Mouse (Mus musculus) megakaryocyte, embryonic 14.5 days (primary cell): Measurements from ENCODE around the gene Creb3l4. TPM values are rescaled to one million over a fixed set of nuclear protein-coding genes. Genes with fewer than 3 reads are reported as not detected.

Experiments
- H3K27me3 ChIP-seq: replicated peaks from 2 replicates; pipeline ENCODE3; 2012; ENCODE audit warnings: inconsistent platforms
- H3K36me3 ChIP-seq: replicated peaks from 2 replicates; pipeline ENCODE3; 2012; ENCODE audit warnings: low read length, inconsistent platforms, mixed read lengths
- H3K4me1 ChIP-seq: 2 replicates; pipeline ENCODE4 v1.6.1; 2012; ENCODE audit warnings: inconsistent platforms
- H3K4me3 ChIP-seq: replicated peaks from 2 replicates; pipeline ENCODE3; 2012; ENCODE audit warnings: moderate library complexity, mild to moderate bottlenecking, inconsistent platforms
- H3K9me3 ChIP-seq: 2 replicates; pipeline ENCODE4 v1.6.1; 2012; ENCODE audit warnings: inconsistent platforms
- FLI1 ChIP-seq: IDR thresholded peaks from 2 replicates; pipeline ENCODE4 v1.6.1; 2012; ENCODE audit warnings: low read length, inconsistent platforms, mixed read lengths
- GATA1 ChIP-seq: IDR thresholded peaks from 3 replicates; pipeline ENCODE4 v1.6.1; 2012; ENCODE audit warnings: mixed read lengths, low read length, inconsistent platforms, borderline replicate concordance
- polyA plus RNA-seq: library from polyadenylated mRNA; stranded (reverse); fragments of >175 nt; gene quantifications from 2 replicates; pipeline ENCODE4 v1.2.3, GENCODE M21; 2012; ENCODE audit warnings: low replicate concordance; ENCODE audit not compliant: insufficient read depth

The Creb3l4 gene
- polyA plus RNA-seq, 1 experiment: 0.07 TPM

- H3K36me3 ChIP-seq: peaks cover 35% of the 10 kb centered on the region
- no peaks in the 10 kb centered on the region for H3K9me3 ChIP-seq
- no peak overlapping the region for H3K4me3 ChIP-seq
- H3K4me1 ChIP-seq: peaks cover 41% of the 10 kb centered on the region
- no peaks in the 10 kb centered on the region for H3K27me3 ChIP-seq
- no peak for TF ChIP-seq GATA1
- TF ChIP-seq FLI1: no peak
Observed at GRCm38 (mm10) chr3:90224331-90224730, 19.0 kb downstream of the Creb3l4 start.

GRCm38 (mm10) chr3:90222941-90223340 lies 20.4 kb downstream of the Creb3l4 start:
- TF ChIP-seq FLI1 (no peak), GATA1 (no peak)
- peaks cover 47% of the 10 kb centered on the region for H3K4me1 ChIP-seq
- no peaks in the 10 kb centered on the region for H3K9me3 ChIP-seq
- peak overlapping the region; percentile 72 for H3K4me3 ChIP-seq
- H3K27me3 ChIP-seq: no peaks in the 10 kb centered on the region
- H3K36me3 ChIP-seq: peaks cover 35% of the 10 kb centered on the region

- Histone ChIP-seq H3K4me1 (peaks cover 50% of the 10 kb centered on the region), H3K9me3 (no peaks in the 10 kb centered on the region), H3K4me3 (peak overlapping the region; percentile 67), H3K27me3 (no peaks in the 10 kb centered on the region), H3K36me3 (peaks cover 35% of the 10 kb centered on the region)
- no peak for TF ChIP-seq GATA1
- no peak for TF ChIP-seq FLI1
Observed at GRCm38 (mm10) chr3:90222455-90222854, 20.9 kb downstream of the Creb3l4 start.

- Histone ChIP-seq H3K27me3 (no peaks in the 10 kb centered on the region), H3K4me3 (peak overlapping the region; percentile 93), H3K36me3 (peaks cover 35% of the 10 kb centered on the region)
Observed at GRCm38 (mm10) chr3:90221123-90221522, 22.2 kb downstream of the Creb3l4 start.

GRCm38 (mm10) chr3:90220531-90220951 lies 22.8 kb downstream of the Creb3l4 start:
- TF ChIP-seq GATA1: no peak
- no peak for TF ChIP-seq FLI1
- Histone ChIP-seq H3K36me3 (peaks cover 29% of the 10 kb centered on the region), H3K4me1 (peaks cover 62% of the 10 kb centered on the region), H3K9me3 (no peaks in the 10 kb centered on the region), H3K4me3 (peak overlapping the region; percentile 93), H3K27me3 (no peaks in the 10 kb centered on the region)

More at GRCm38 (mm10) chr3:90221123-90221522, 22.2 kb downstream of the Creb3l4 start:
- no peak for TF ChIP-seq GATA1
- no peak for TF ChIP-seq FLI1
- H3K9me3 ChIP-seq: no peaks in the 10 kb centered on the region
- H3K4me1 ChIP-seq: peaks cover 60% of the 10 kb centered on the region

GRCm38 (mm10) chr3:90220088-90220487 lies 23.2 kb downstream of the Creb3l4 start:
- TF ChIP-seq GATA1: no peak
- TF ChIP-seq FLI1: no peak
- peaks cover 65% of the 10 kb centered on the region for H3K4me1 ChIP-seq
- no peaks in the 10 kb centered on the region for H3K27me3 ChIP-seq
- H3K4me3 ChIP-seq: peak overlapping the region; percentile 93
- H3K9me3 ChIP-seq: no peaks in the 10 kb centered on the region
- H3K36me3 ChIP-seq: peaks cover 24% of the 10 kb centered on the region

GRCm38 (mm10) chr3:90215825-90216380 lies 27.4 kb downstream of the Creb3l4 start:
- no peaks in the 10 kb centered on the region for H3K27me3 ChIP-seq
- H3K36me3 ChIP-seq: peaks cover 19% of the 10 kb centered on the region
- TF ChIP-seq GATA1 (no peak), FLI1 (no peak)
- no peaks in the 10 kb centered on the region for H3K9me3 ChIP-seq
- H3K4me3 ChIP-seq: no peak overlapping the region
- H3K4me1 ChIP-seq: peaks cover 64% of the 10 kb centered on the region

- H3K27me3 ChIP-seq: no peaks in the 10 kb centered on the region
- H3K9me3 ChIP-seq: no peaks in the 10 kb centered on the region
- peak overlapping the region; percentile 97 for H3K4me3 ChIP-seq
- TF ChIP-seq GATA1 (no peak), FLI1 (no peak)
- H3K36me3 ChIP-seq: peaks cover 35% of the 10 kb centered on the region
- H3K4me1 ChIP-seq: peaks cover 60% of the 10 kb centered on the region
Observed at GRCm38 (mm10) chr3:90213956-90214684, 29.2 kb downstream of the Creb3l4 start.

- Histone ChIP-seq H3K27me3 (no peaks in the 10 kb centered on the region), H3K4me1 (peaks cover 60% of the 10 kb centered on the region), H3K9me3 (no peaks in the 10 kb centered on the region), H3K4me3 (peak within 1 kb of the TSS; percentile 97), H3K36me3 (peaks cover 42% of the 10 kb centered on the region)
- peak; percentile 87 for TF ChIP-seq GATA1
- peak; percentile 98 for TF ChIP-seq FLI1
Observed at GRCm38 (mm10) chr3:90213377-90213866, 29.9 kb downstream of the Creb3l4 start, which contains the start of the genes Rps27 and Rab13. TSS of gene Rps27 (minus strand) at chr3:90213651. TSS of gene Rab13 (plus strand) at chr3:90213695.

- H3K4me1 ChIP-seq: peaks cover 54% of the 10 kb centered on the region
- no peak for TF ChIP-seq GATA1
- no peak for TF ChIP-seq FLI1
- no peaks in the 10 kb centered on the region for H3K9me3 ChIP-seq
- peak overlapping the region; percentile 97 for H3K4me3 ChIP-seq
- peaks cover 49% of the 10 kb centered on the region for H3K36me3 ChIP-seq
- no peaks in the 10 kb centered on the region for H3K27me3 ChIP-seq
Observed at GRCm38 (mm10) chr3:90212723-90213122, 30.6 kb downstream of the Creb3l4 start.
